Mouse (Mus musculus) spleen, postnatal 10 days (tissue): ENCODE results near the gene Gm5134.

Experiments
- DNase-seq, 2 experiments: peaks; one replicate each; pipeline ENCODE4 v3.0.0; 2021 to 2022; ENCODE audit warnings: low spot score in 2 of 2

Gm5134 gene

DNA sequence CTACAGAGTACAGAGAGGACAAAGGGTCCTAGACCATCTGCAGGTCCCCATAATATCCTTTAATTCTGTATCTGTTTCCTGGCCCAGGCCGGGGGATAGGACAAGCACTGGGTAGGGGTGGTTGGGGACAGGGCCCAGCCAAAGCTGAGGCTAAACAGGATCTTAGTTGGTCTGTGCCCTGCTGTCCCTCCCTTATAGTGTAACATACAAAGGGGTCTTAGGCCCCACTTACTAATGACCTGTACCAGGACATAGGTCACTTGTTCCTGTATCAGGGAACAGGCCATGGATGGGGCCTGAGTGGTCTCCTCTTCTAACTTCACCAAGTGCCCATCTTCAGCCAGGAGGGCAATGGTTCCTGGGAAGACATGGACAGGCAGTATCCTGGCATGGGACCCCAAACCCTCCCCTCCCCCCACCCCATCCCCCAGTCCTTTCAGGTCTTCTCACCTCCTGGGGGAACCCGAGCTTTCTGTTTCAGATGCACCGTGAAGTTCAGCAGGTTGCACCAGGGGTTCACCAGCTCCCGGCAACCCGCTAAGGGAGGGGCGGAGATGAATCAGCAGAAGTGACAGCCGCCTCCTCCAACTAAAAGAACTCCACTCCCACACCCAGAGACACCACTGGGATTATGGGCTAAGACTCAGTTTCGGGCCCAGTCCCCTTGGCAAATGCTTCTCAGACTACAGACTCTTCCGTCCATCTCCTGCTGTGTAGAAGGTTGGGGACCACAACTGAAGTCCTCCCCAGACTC lies 14.7 kb upstream of the Gm5134 start:
- peak; percentile 68 to 82 for DNase-seq

DNA sequence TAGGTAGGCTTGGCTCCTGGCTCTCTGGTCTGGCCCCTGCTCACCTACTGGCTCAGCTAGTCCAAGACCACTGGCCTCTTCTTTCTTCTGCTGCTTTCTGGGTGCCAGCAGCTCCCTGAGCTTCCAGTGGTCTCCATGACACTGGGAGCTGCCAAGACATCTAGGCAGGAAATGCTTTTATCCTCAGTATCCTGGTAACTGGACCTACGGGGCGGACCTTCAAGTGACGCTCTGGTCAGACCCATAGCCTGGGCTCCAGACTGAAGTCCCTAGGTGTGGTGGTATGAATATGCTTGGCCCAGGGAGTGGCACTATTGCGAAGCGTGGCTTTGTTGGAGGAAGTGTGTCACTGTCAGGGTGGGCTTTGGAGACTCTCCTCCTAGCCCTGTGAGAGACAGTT lies 13.8 kb upstream of the Gm5134 start, which contains the start of gene Gm867:
TSS of gene Gm867 (minus strand) at position 153 of the 400 bp plus-strand sequence.
- DNase-seq: no peak

DNA sequence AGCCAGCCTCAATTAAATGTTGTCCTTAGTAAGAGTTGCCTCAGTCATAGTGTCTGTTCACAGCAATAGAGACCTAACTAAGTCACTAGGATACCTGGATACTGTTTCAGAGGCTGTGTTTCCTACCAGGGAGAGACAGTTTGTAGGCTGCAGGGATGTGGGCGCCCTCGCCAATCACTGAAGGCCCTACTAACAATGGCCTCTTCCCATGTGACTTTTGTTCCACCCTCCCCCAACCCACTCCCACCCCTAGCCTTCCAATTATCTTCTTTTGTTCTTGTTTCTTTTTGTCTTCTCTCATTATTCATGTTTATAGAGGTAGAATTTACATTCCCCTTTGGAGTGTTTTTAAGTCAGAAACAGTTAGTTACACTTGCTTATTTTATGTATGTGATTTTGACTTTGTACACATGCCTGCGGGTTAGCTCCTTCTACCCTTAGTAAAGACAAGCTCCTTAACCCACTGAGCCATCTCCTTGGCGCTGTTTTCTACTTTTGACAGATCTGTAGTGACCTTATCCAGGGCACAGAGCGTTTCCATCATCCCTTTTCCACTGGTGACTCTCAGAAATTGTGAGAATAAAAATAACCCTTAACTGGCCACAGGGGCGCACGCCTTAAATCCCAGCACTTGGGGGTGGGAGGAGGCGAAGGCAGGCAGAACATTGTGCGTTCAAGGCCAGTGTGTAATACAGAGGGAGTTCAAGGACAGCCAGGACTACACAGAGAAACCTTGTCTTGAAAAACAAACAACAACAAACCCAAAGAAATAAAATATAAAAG lies 13.1 kb upstream of the Gm5134 start:
- no peak for DNase-seq

DNA sequence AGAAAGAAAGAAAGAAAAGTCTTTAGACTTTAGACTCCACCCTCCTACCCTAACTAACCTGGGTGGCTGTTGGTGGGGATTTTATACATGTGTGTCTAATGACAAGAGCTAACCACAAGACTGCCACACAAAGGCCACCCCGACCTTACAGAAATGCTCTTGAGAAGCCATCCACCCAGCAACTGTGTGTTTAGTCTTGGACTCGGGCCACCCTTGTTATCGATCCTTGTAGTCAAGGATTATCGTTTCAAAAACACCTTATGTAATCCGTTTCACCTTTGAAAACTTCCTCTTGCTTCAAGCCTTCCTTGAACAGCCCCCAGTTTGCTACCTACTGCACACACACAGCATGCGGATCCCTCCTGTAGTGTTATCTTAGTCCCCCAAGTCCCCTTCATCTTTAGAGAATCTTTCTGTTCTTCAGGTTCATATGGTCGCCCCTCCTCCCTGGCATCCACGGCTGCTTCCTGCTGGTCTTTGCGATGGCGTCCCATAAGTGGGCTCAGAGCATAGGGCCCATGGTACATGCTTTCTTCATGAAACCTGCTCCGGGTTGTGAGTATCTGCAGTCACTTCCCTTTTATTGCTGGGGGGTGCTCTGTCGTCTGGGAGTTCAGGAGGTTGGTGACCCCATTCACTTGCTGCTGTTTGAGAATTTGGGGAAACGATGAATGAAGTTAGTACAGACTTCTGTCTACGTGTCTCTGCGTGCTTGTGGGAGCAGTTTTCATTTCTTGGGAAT lies 11.4 kb upstream of the Gm5134 start, which contains the start of gene Vpreb3:
TSS of gene Vpreb3 (plus strand) at position 322 of the 742 bp plus-strand sequence.
- DNase-seq: no peak

DNA sequence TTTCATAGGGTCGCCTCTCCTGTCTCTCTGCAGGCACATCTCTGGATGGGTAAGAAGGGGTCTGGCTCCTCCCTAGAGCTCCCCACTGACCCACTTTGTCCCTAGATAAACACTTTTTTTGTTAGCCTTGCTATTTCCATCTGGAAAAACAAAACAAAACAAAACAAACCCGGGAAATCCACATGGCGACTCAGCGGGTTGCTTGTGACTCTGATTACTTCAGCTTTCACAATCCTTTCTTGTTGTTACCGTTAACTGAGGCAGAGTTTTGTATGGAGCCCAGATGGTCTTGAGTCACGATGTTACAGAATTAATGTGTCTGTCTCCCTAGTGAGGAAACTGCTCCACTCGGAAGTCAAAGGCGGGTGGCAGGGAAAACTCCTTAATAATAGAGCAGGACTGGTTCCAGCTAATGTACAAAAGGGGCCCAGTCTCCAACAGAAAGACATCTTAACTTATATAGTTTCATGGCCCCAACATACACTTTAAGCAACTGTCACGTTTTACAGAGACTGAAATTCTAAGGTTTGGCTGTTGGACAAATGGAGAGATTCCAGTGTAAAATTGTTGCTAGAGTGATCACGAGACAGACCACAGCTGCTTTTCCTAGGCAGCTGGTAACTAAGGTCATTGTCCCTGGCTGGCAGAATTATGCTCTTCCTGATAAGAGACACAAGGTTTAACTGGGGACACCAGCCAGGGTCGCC lies 10.1 kb upstream of the Gm5134 start:
- no peak for DNase-seq

DNA sequence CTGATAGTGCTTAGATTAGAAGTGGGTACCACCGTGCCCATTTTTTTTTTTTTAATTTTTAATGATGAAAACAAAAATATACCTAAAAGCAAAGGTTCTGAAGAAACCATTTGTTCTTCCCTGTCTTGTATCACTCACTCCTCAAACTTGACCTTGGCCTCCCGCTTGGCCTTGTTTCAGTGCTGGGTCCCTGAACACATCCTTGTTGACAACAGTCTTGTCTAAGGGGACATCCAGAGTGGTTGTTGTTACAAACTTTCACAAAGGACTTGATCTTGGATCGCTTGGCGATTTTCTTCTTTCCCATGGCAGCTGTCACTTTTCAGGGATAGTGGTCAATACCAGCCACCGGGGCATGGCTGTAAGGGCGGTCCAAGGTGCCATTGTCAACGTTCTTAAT lies 9.1 kb upstream of the Gm5134 start:
- DNase-seq: no peak

DNA sequence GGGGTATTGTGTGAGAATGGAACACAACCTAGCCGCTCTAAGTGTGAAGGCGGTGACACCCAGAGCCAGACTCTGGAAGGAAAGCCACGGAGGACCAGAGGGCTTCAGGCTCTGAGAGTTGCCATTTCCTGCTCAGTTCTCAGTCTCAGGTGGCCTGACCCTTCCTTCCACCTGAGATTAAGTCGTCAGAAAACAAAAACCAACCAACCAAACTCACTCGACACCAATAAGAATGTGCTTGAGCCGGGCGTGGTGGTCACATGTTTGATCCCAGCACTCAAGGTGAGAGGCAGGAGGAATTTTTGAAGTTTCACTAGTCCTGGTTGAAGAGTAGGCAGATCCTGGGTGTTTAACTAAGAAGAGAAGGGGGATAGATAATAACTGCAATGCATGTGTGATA lies 8.4 kb upstream of the Gm5134 start:
- DNase-seq: peak in 1 of 2 experiments; percentile 8

DNA sequence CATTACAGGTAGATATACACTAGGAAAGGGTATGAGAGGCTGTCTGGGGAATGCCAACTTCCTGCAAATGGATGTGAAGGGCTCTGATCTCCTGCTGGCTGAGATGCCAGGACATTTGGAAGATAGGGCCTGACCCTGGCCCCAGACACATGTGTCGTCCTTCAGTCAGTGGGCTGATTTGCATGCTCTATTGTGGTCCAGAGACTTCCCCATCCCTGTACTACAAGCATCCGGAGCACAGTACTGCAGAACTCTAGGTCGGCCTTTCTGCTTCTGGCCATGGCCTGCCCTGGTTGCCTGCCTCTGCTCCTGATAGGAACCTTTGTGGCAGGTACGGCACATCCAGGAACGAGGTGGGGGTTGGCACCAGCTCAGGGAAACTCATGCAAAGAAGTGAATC lies 6.2 kb upstream of the Gm5134 start:
- DNase-seq: peak in 1 of 2 experiments; percentile 22

DNA sequence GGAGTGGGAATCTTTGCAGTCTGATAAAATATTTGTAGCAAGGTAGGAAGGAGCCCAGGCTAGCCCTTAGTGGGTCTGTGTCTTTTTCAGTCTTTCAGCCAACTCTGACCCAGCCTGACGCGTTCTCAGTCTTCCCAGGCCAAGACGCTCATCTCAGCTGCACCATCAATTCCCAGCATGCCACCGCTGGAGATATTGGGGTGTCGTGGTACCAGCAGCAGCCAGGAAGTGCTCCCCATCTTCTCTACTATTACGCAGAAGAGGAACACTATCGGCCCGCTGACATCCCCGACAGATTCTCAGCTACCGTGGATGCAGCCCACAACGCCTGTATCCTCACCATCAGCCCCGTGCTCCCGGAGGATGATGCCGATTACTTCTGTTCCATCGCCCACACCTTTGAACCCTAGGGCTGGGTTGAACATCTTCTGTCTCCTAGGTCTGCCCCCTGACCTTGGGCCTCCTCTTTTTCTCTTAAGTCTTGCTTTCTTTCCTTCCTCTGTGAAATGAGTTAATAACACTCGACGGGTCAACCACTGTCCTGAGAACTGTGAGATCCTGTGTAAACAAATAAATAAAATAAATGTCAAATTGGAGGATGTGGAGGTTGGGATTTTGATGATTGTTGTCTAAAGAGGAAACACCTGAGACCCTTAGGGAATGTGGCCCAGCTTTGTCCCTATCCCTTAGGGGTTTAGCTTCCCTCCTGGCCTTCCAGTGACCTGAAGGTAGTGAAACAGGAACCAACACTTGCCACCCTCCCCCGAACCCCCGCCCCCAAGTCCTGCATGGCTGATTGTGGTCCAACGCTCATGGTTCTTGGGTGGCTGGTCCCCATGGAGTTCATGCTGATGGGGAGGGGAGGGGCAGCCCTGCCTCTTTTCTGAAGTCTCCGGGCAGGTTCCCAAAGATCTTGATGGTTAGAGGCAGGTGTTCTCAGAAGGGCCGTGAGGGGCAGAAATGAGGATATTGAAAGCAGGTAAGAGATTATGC lies 5.0 kb upstream of the Gm5134 start:
- DNase-seq: peak in 1 of 2 experiments; percentile 66

DNA sequence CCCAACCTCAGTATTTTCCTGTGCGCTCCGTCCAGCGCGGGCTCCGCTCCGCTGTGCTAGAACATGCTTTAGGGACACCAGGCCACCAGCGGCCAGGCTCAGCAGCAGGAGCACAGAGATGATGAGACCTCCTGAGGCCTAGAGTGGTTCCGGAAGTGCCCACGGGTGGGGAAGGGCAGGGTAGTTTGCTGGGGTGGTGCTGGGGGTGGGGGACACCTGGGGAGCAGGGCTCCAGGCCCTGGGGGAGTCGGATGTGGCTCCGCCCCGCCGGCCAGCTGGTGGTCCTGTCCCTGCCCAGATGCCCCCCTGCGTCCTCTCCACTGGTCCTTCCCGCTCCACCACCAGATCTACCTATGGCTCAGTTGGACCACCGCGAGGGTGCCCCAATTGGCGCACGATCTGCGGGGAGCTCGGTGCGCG lies 3.5 kb upstream of the Gm5134 start:
- DNase-seq: peak in 1 of 2 experiments; percentile 58

DNA sequence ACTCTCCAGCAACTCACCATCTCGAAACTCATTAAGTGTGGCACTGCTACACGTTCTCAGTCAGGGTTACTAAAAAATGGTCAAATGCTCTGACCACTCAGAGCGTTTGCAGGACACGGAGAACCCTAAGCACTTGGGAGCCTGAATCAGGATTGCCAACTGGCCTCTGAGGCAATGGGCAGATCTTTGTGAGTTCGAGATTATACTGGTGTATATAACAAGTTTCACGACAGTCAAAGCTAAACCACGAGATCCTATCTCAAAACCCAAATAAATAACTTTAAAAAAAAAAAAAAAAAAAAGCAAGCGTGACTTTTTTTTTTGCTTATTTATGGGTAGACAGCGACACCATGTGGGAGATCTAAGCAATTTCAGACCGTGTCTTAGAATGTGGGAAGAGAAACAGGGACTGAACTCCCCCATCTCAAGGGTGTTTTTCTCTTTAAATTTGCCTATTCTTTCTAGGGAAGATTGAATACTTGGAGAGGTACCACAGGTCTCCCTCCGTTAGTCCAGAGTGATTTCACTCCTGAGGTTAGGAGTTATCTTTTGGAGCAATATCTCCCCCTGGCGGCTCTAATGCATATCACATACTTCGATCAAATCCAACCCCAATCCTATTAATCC lies 2.8 kb upstream of the Gm5134 start:
- peak in 1 of 2 experiments; percentile 61 for DNase-seq

DNA sequence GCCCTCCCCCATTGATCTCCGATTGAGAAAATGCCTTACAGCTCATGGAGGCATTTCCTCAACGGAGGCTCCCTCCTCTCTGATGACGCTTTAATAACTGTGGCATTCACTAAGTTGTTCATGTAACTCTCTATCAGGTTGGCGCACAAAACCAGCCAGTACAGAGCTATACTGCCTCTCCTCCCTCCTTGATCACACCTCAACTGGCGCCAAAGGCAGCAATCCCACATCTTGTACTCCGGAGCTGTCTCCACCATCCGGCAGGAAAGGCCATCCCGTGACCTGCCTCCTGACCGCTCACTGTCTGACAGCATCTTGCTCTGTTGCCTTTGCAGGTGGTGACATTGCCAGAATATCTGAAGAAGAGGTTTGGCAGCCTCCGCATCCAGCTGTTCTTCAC lies 19.5 kb downstream of the Gm5134 start:
- DNase-seq: no peak

DNA sequence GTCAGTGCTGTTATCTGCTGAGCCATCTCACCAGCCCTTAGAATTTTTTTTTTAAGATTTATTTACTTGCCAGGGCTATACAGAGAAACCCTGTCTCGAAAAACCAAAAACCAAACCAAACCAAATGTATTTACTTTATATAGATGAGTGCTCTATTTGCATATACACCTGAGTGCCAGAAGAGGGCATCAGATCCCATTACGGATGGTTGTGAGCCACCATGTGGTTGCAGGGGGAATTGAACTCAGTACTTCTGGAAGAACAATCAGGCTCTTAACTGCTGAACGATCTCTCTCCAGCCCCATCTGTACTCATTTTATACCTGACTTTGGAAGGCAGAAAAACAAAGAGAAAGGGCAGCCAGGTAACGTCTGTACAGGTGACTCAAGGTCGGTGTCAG lies 20.9 kb downstream of the Gm5134 start:
- DNase-seq: peak in 1 of 2 experiments; percentile 48

DNA sequence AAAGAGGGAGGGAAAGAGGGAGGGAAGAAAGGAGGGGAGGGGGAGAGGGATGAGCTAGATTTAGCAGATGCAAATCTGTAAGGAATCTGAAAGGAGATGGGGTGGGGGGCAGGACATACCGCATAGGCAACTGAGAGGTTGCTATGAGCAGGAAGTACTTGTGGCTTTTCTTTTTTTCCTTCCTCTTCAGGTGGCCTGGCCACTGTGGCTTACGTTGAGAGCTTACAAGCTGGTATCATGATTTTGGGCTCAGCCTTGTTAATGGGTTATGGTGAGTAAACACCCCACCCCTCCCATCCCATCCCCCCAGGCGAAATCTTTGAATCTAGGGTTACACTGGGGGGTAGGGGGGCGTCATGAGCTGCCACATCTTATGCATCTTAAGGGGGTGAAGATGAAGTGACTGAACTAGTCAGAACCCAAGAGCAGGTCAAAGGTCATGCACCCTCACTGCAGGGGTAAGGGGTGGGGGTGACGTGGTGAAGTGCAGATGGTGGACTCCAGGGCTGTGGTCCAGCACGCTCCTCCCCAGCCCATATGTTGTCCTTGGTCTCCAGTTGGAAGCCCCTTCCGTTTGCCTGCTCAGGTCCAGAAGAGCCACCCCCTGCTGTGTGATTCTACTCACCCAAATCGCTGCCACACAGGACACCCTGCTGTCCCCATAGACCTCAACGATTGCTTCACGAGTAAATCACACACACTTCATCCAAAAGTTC lies 24.0 kb downstream of the Gm5134 start:
- DNase-seq: no peak

DNA sequence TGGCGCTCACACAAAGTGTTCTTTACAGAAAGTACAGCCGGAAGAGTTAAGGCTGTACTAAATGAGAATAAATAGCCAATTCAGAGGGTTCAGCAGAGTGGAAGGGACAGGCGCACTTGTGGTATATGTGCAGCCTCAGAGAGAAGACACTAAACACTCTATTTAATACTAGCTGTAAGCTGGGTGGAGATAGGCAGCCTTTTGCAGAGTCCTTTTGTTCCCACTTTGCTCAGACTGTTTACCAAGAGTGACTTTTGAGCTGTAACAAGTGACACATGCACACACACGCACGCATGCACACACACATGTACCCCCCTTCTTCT lies 24.5 kb downstream of the Gm5134 start:
- DNase-seq: no peak

DNA sequence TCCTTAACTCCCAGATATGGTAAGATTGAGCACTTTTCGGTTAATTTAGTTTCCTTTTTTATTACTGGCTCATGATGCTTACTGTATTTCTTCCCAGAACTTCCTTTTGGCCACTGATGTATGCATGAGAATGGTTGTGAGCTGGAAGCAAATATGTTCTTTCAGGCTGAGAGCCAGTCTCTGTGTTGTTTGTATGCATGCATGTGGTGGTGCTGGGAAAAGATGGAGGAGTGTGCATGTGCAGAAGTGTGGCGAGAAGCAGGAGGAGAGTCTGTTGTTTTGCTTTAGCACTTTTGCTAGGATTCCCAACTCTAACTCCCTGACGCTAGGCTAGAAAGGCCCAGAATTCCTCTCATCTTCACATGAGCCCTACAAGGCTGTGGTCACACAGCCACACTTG lies 25.1 kb downstream of the Gm5134 start:
- no peak for DNase-seq

DNA sequence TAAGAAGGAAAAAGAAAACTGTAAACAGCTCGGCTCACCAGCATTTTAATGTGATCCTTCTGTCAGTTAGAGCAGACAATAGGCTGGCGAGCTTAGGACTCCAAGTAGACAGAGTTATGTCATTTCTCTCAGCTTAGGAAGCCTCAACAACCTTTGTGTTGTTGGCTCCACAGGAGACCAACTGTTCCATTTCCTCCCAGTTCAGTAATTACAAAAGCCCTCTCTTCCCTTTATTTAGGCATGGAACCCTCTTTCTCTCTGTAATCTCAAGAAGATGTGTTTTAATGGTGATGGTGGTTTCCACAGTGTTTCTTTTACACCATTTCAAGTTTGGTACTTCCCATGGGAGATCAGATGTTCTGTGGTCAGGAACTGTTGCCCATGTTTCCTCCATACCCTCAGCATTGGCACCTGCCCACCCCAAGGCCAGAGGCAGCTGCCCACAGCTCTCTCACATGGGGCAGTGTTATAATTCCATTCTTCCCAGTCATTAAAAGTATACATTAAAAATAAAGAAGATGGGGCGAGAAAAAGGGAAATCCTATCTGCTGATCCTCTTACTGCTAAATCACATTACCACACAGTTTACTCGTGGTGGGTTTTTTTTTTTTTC lies 36.2 kb downstream of the Gm5134 start:
- DNase-seq: no peak

DNA sequence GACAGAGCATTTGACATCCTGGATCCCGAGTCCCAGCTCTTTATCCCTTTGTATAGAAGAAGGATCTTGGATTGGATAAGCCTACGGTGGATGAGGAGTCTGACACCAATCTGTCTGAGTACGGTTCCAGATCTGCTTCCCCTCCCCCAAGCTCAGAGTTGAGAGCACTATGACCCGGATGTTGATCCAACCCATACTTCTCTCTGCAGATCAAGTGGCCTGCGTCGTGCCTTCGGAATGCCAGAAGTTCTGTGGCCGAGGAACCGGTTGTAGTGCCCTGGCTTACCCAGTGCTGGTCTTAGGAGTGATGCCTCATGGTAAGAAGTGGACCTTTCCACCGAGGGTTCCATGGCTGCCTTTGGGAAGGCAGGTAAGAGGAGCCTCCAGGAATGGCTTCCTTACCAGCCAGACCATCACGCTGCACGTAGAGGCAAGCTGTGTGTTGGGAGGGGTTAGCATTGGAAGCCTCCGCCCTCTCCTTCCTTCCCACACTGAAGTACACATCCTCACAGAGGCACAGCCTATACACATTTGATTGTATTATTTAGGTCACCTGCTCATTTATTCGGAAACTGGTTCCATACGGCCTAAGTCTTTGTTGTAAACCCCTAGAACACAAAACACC lies 39.4 kb downstream of the Gm5134 start:
- DNase-seq: no peak
